Mouse (Mus musculus) neutrophil, adult 5-6 weeks (primary cell): ENCODE data around the gene Phf1. TPM values are rescaled to one million over a fixed set of nuclear protein-coding genes. Genes with fewer than 3 reads are reported as not detected.
"Not testable (repeated sequence)": the region's sequence is repeated elsewhere in the genome, so short reads cannot be mapped to it uniquely, and the experiment has no call there.

Source experiments
- ATAC-seq: fragments of 151-379, 151-347 bp; 2 replicates; pipeline ENCODE4 v1.8.0; 2017; ENCODE audit warnings: mild to moderate bottlenecking, moderate TSS enrichment; ENCODE audit not compliant: insufficient number of reproducible peaks, poor library complexity, low FRiP score, severe bottlenecking; ENCODE audit errors: extremely low read depth
- total RNA-seq: library from RNA; stranded (forward); fragments of 200-1000 nt; gene quantifications from 2 replicates; pipeline ENCODE4 v1.2.3, GENCODE M21; 2017

Phf1 gene
- total RNA-seq, 1 experiment from 2014 or later, result 95.3 TPM

DNA sequence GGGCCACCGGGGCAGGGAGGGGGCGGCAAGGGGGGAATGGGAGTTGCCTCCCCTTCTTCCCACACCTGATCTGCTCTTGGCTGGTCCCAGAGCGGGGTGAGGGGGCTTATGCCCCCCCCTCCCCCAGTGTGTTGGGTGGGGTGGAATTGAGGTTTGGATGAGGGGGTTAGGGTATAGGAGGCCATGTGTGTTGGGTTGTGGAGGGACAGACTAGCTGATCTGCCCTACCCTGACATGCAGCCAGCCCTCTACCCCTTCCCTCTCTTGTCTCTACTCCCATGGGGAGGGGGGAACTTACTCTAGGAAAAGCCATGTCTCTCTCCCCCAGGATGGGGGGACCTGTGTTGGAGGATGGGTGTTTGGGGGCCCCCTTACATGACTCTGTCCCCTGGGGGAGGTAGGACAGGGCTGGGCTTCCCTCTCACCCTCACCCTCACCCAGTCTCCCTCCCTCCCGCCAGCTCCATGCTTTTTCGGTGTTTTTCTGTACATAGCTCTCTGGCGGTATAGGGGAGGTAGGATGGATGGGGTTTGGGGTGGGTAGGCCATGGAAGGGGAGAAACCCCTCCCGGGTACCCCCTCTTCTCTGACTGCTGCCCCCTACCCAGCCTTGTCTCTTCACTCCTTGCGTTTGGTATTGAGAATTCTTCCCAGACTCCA, 38.5 kb downstream of the Phf1 start:
- ATAC-seq, result no peak

DNA sequence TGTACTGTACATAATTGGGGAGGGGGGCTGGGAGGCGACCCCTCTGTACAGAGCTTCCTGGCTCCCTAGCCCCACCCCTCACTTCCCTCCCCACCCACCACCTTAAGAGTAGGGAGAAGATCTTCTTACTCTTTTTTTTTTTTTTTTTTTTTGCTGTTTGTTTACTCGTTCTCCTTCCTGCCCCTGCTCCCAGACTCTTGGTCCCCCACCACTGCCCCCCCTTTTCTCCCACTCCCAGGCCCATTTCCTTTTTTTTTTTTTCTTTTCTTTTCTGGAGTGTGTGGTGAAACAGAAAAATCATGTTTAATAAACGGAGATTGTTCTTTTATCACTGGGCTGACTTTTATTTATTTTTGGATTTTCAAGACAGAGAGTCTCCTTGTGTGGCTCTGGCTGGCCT, 39.3 kb downstream of the Phf1 start:
- no peak for ATAC-seq

DNA sequence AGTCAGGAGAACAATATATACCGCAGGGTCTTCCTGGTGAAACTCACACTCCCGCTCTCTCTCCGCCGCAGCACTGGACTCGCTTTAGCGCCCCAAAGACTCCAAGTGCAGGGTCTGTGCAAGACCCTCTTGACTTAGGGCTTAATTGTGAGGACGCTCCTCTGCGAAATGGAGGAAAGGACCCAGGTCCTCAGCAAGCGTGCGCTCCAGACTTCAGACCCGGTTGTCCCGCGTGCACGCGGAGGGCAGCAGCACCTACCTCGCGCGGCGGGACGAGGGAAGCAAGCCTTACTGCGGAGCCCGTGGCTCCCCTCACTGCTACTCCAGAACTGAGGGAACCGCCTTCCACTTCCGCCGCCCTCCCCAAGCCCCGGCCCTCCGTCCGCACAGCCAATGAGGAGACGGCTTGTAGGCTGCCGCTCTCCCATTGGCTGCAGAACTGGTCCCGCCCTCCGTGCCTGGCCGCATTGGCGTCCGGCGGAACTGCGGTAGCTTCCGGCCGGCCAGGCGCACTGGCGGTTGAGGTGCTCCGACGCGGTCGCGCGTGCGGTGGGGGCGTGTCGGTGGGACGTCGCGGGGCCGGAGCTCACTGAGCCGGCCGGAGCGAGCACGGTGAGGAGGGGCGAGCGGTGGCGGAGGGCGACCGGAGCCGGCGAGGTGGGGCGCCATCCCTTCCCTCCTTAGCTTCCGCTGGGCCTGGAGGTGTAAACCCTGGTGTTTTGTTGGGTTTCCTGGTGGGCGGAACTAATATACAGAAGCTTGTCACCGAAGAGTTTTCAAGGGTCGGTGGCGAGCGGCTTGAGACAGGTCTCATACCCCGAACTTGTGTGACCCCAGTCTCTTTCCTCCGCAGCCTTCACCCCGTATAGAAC, 40.1 kb downstream of the Phf1 start, which contains the start of gene Zbtb9:
TSS of gene Zbtb9 (plus strand) at position 465 of the 872 bp plus-strand sequence.
- ATAC-seq, result peak; percentile 97

DNA sequence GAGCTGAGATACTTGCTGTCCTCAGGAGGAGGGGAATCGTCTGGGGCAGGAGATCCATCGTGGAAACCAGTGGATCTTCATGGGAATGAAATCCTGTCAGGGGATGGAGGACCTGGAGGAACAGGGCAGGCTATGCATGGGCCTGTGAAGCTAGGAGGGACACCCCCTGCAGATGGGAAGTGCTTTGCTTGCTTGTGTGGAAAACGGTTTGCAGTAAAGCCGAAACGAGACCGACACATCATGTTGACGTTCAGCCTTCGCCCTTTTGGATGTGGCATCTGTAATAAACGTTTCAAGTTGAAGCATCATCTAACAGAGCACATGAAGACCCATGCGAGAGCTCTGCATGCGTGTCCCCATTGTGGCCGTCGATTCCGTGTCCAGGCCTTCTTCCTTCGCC, 41.7 kb downstream of the Phf1 start:
- ATAC-seq, result no peak

DNA sequence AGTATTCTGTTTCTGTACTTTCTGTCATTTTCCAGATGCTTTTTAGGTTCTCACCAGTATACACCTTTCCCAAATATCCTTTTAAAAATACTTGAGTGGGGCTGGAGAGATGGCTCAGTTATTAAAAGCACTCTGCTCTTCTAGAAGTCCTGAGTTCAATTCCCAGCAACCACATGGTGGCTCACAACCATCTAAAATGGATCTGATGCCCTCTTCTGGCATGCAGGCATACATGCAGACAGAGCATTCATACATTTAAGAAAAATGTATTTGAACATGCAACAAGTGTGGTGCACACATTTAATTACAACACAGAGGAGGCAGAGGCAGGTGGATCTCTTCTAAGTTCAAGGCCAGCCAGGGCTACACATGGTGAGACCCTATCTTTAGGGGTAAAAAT, 42.6 kb downstream of the Phf1 start:
- ATAC-seq, result no peak

DNA sequence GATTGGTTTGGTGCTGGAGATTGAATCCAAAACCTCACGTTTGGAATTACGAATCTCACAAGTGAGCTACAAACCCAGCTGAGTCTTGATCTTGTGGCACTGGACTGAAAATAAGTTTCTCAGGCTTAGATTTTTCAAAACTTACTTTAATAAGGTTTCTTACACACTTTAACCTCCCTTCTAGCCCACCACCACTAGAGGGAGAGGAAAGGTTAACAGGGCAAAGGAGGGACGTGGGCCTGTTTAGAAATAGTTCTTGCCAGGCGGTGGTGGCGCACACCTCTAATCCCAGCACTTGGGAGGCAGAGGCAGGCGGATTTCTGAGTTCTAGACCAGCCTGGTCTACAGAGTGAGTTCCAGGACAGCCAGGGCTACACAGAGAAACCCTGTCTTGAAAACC, 44.5 kb downstream of the Phf1 start:
- ATAC-seq, result not testable (repeated sequence)

DNA sequence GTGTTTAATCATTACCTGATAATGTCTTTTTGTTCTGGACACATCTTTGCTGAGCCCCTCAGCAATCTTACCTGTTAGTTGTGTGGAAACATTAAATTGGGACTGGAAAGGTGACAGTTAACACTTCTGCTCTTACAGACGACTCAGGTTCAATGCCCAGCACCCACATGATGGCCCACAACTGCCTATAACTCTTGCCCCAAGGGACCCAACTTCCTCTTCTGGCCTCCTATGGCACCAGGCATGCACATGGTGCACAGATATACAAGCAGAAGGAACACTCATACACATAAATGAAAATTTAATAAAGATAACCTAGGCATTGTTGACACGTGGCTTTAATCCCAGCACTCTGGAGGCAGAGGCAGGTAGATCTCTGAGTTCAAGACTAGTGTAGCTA, 46.6 kb downstream of the Phf1 start:
- ATAC-seq, result peak; percentile 77

DNA sequence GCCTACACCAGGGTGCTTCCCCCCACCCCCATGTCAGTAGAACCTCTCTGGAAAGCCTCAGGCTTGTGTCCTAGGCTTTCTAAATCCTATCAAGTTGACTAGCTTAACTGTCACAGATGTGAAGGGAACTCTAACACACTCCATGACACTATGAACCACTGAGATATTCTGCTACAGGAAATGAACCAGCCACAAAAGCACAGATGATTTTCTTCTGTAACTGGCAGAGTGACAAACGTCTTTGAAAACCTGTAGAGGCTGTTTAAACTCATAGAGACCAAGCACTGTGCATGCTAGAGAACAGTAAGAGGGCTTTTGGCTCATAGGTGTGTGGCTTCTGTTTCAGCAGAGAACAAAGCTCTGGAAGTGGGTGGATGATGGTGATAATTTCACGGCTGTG, 48.2 kb downstream of the Phf1 start:
- no peak for ATAC-seq

DNA sequence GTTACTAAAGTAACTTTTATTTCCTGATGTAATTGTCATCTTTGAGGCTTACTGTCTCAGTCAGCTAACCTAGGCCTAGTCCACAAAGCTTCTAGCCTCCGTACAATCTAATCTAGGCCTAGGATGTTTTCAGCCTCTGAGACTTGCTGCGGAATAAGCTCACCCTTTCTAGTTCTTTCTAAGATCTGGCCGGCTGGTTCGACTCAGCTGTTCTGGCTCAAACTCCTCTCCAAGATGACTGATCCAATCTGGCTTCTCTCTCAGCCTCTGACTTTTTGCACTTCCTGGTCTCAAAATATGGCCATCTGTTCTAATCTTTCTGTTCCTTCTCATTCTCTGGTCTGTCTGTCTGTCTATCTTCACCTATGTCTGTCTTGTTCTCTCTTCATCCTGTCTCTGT, 50.5 kb downstream of the Phf1 start:
- ATAC-seq, result no peak

DNA sequence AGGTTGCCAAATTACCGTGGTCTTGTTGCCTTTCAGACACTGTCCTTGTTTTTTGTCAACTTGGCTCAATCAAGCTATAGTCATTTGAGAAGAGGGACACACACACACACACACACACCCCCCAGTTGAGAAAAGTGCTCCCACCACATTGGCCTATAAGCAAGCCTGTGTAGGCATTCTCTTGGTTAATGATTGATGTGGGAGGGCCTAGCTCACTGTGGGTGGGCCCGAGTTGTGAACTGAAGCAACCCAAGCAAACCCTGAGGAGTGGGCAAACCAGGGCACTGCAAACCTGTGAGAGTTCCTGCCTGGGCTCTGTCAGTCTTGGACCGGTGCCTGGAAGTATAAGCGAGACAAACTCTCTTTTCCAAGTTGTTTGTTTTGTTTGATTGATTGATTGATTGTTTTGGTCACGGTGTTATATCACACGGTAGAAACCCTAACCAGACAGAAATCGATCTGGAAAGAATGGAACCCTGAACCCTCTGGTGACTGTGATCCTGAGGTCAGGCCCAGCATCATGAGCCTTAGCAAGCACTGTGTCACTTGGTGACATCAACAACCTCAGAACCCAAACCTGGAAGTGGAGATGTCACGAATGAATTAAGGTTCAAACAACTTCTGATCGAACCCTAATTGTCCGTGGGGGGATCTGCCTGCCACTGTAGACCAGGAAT, 52.8 kb downstream of the Phf1 start:
- ATAC-seq, result no peak

Other genes starting within 250 kb of the Phf1 start
- gene Crebrf, start 217.4 kb upstream of the Phf1 start, total RNA-seq, result 181 and 193 TPM in 2 replicates
- gene Bnip1, start 152.0 kb upstream of the Phf1 start, total RNA-seq, result 31.8 and 35.1 TPM in 2 replicates
- not detected in 2 replicates for gene Nkx2-5, start 88.0 kb upstream of the Phf1 start, total RNA-seq
- gene Kifc5b, start 16.0 kb upstream of the Phf1 start, total RNA-seq, result 2.2 and 6.8 TPM in 2 replicates
- gene Cuta, start 6.5 kb downstream of the Phf1 start, total RNA-seq, result 19.9 and 22.3 TPM in 2 replicates
- gene Syngap1, start 8.2 kb downstream of the Phf1 start, total RNA-seq, result 0.86 and 0.93 TPM in 2 replicates
- gene Zbtb9, start 40.1 kb downstream of the Phf1 start, total RNA-seq, result 20.9 and 32.8 TPM in 2 replicates
- gene Bak1, start 96.0 kb downstream of the Phf1 start, total RNA-seq, result 27.1 and 32.5 TPM in 2 replicates
- gene Itpr3, start 124.3 kb downstream of the Phf1 start, total RNA-seq, result 71.1 and 73.7 TPM in 2 replicates
- 32.9 and 33.4 TPM in 2 replicates for gene Uqcc2, start 200.9 kb downstream of the Phf1 start, total RNA-seq
- gene Ip6k3, start 234.7 kb downstream of the Phf1 start, total RNA-seq, result 0.37 TPM in 1 of 2 replicates, not detected in the other